Mouse (Mus musculus) heart, embryonic 14.5 days (tissue): Measurements from ENCODE around the gene Reep6. TPM values are rescaled to one million over a fixed set of nuclear protein-coding genes. Genes with fewer than 3 reads are reported as not detected.

ENCODE experiments used
- ATAC-seq: fragments of 200-750 bp; cut with Nextera tagmentation; 2 replicates; pipeline ENCODE4 v1.8.0; 2017; ENCODE audit warnings: low read depth, moderate TSS enrichment; ENCODE audit not compliant: insufficient number of reproducible peaks, insufficient read depth, low FRiP score
- H3K27ac ChIP-seq, 2 experiments: fragments of 200-500 bp in 1 of 2; fragments of 300-500 bp in 1 of 2; sonication (generic) in 1 of 2; replicated peaks in 1 of 2; 2 replicates each; pipeline ENCODE4 v1.5.1; 2012 to 2014; ENCODE audit warnings: low read depth in 2 of 2, low read length in 2 of 2, control low read depth in 1 of 2, mild to moderate bottlenecking in 1 of 2, mixed read lengths in 1 of 2; ENCODE audit not compliant: control insufficient read depth in 1 of 2, insufficient read depth in 1 of 2
- H3K27me3 ChIP-seq: fragments of 300-500 bp; sonication (generic); 2 replicates; pipeline ENCODE4 v1.6.1; 2014; ENCODE audit warnings: mild to moderate bottlenecking, low read length, control low read depth; ENCODE audit not compliant: control insufficient read depth, insufficient read depth
- H3K36me3 ChIP-seq: fragments of 300-500 bp; sonication (generic); 2 replicates; pipeline ENCODE4 v1.6.1; 2014; ENCODE audit warnings: mild to moderate bottlenecking, control low read depth, low read length, mixed read lengths; ENCODE audit not compliant: control insufficient read depth, insufficient read depth
- H3K4me1 ChIP-seq, 2 experiments: fragments of 200-500 bp in 1 of 2; fragments of 300-500 bp in 1 of 2; sonication (generic) in 1 of 2; 2 replicates each; pipeline ENCODE4 v1.6.1; 2012 to 2014; ENCODE audit warnings: low read length in 2 of 2, control low read depth in 1 of 2, mixed read lengths in 1 of 2; ENCODE audit not compliant: control insufficient read depth in 2 of 2, insufficient read depth in 2 of 2
- H3K4me2 ChIP-seq: fragments of 300-500 bp; sonication (generic); 2 replicates; pipeline ENCODE4 v1.6.1; 2014; ENCODE audit warnings: mild to moderate bottlenecking, low read length
- H3K4me3 ChIP-seq, 2 experiments: fragments of 200-500 bp in 1 of 2; fragments of 300-500 bp in 1 of 2; sonication (generic) in 1 of 2; 2 replicates each; pipeline ENCODE4 v1.5.1; 2012 to 2014; ENCODE audit warnings: low read length in 2 of 2, mild to moderate bottlenecking in 2 of 2, control low read depth in 1 of 2, low read depth in 1 of 2, moderate library complexity in 1 of 2; ENCODE audit not compliant: control insufficient read depth in 1 of 2, insufficient read depth in 1 of 2
- H3K9ac ChIP-seq: fragments of 300-500 bp; sonication (generic); 2 replicates; pipeline ENCODE4 v1.6.1; 2014; ENCODE audit warnings: mild to moderate bottlenecking, low read length
- H3K9me3 ChIP-seq: fragments of 300-500 bp; sonication (generic); 2 replicates; pipeline ENCODE4 v1.6.1; 2016; ENCODE audit warnings: low read length, control low read depth; ENCODE audit not compliant: control insufficient read depth
- WGBS: fragments of 180-500 bp; shearing (Covaris S2); extraction: QIAGEN DNeasy Blood & Tissue Kit; methylation state at CpG from one replicate; pipeline ENCODE4 v1.1.7; 2014; 5-methylcytosine and 5-hydroxymethylcytosine counted together
- polyA plus RNA-seq: library from polyadenylated mRNA; unstranded; fragments of >200 nt; fragmentation: Nextera tagmentation; extraction: Ambion mirVana; gene quantifications from 2 replicates; pipeline ENCODE4 v1.2.1, GENCODE M21; 2014

Reep6 gene
- polyA plus RNA-seq, 1 experiment from 2014 or later = 1.6 TPM

DNA sequence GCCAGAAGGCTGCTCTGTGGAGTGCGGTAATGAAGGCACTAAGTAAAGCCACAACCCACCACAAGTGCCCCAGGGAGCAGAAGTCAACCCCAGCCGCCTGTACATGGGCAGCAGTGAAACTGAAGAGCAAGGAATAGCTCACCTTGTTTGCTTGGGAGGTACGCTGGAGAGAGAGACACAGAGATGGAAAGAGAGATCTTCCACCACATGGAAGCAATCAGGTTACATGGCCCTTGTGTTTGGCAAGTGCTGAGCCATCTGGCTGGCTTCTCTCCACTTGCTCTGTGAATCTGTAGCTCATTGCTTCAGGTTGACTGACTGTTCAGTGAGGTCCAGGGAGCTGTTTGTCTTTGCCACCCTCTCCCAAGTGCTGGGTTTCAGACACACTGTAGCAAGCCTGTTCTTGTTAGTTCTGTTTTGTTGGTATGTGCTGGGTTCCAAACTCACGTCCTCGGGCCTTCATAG lies 2.8 kb downstream of the Reep6 start:
- no peak for ATAC-seq
- Histone ChIP-seq H3K9ac (no peak overlapping the region), H3K9me3 (no peaks in the 10 kb centered on the region), H3K27me3 (peaks cover 41% of the 10 kb centered on the region), H3K4me2 (no peak overlapping the region), H3K27ac (no peak overlapping the region), H3K4me1 (peaks cover 9 to 18% of the 10 kb centered on the region in 2 experiments; a peak in 3 of 4 replicates), H3K4me3 (no peak overlapping the region), H3K36me3 (no peaks in the 10 kb centered on the region)
- 81% methylated on average over 5 of the region's 5 CpGs for WGBS

DNA sequence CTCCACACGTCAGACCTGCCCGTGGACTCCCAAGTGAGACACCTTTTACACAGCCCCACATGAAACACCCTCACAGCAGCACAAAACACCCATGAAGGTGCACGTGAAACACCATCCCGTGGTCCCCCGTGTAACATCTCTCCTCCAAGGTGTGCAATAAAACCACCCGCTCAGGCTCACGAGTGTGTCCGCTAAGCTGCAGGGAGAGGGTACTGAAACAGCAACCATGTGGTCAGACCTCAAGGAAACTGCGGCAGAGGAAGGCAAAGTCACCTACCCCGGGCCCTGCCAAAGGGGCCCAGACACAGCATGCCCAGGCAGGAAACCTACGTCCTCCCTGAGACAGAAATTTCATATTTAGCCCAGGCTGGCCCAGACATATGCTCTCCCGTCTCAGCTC lies 6.5 kb downstream of the Reep6 start:
- Histone ChIP-seq H3K4me1 (no peaks in the 10 kb centered on the region), H3K36me3 (no peaks in the 10 kb centered on the region), H3K27ac (no peak overlapping the region), H3K27me3 (peaks cover 48% of the 10 kb centered on the region), H3K9me3 (no peaks in the 10 kb centered on the region), H3K4me3 (no peak overlapping the region), H3K9ac (no peak overlapping the region), H3K4me2 (no peak overlapping the region)
- 84% methylated on average over 12 of the region's 12 CpGs for WGBS
- no peak for ATAC-seq

DNA sequence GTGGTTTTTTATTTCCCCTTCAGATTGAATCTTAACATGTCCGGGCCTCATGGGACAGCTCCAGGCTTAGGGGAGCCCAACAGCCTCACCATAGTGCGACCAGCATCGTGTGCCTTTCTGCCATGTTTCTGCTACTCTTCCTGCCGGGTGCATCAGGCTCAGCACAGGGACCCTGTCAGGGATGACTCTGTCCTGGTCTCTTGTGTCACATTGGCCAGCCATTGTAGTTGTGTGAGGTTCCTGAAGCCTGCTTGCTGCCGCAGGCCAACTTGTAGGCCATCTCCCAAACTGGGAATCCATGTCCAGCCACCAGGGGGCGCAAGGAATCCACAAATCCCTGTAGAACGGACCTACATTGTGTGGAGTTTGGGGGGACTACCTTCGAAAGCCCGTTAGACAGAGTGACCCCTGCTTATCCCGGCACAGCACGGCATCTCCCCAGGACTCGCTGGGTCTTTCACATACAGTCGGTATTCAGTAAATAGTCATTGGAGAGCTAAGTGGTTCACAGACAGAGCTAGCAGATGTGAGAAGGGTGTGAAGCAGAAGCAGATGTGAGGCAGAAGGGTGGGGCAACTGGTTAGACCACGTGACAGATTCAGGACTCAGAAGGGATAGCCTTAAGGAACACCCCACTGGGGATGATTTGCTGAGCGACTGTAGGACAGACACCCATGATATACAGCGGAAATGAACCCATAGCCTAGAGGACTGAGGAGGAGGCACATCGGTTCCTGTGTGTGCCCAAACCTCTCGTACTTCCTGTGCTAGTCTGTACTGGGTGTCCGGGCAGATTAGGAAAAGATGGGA lies 10.4 kb downstream of the Reep6 start:
- H3K27ac ChIP-seq = no peak overlapping the region
- no peaks in the 10 kb centered on the region for H3K9me3 ChIP-seq
- ATAC-seq = no peak
- WGBS = 23% methylated on average over 19 of the region's 19 CpGs
- peaks cover 7 to 31% of the 10 kb centered on the region in 2 experiments; a peak in 3 of 4 replicates for H3K4me1 ChIP-seq
- H3K27me3 ChIP-seq = peaks cover 63% of the 10 kb centered on the region
- no peaks in the 10 kb centered on the region for H3K36me3 ChIP-seq
- H3K9ac ChIP-seq = no peak overlapping the region
- H3K4me3 ChIP-seq = no peak overlapping the region
- H3K4me2 ChIP-seq = no peak overlapping the region

DNA sequence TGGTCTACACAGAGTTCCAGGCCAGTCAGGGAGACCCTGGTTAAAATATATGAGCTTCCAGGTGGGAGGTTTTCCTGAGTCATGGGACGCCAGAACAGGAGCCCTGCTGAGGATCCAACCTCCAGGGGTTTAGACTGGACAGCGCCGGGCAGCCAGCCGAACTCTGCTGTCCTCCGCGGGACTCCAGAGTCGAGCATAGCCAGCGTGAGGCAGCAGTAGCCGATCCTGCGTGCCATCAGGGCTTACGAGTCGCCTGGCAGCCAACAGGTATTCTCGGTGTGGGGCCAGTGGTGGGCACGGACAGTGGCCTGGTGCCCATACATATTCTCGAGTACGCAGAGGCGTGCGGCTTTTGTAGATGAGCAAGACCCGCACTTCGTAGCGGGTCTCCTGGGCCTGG lies 11.3 kb downstream of the Reep6 start:
- Histone ChIP-seq H3K27ac (no peak overlapping the region), H3K9ac (no peak overlapping the region), H3K27me3 (peaks cover 65% of the 10 kb centered on the region), H3K4me3 (no peak overlapping the region), H3K4me2 (no peak overlapping the region), H3K4me1 (peaks cover 7 to 35% of the 10 kb centered on the region in 2 experiments; a peak in 3 of 4 replicates), H3K36me3 (no peaks in the 10 kb centered on the region), H3K9me3 (no peaks in the 10 kb centered on the region)
- 24% methylated on average over 21 of the region's 21 CpGs for WGBS
- no peak for ATAC-seq

DNA sequence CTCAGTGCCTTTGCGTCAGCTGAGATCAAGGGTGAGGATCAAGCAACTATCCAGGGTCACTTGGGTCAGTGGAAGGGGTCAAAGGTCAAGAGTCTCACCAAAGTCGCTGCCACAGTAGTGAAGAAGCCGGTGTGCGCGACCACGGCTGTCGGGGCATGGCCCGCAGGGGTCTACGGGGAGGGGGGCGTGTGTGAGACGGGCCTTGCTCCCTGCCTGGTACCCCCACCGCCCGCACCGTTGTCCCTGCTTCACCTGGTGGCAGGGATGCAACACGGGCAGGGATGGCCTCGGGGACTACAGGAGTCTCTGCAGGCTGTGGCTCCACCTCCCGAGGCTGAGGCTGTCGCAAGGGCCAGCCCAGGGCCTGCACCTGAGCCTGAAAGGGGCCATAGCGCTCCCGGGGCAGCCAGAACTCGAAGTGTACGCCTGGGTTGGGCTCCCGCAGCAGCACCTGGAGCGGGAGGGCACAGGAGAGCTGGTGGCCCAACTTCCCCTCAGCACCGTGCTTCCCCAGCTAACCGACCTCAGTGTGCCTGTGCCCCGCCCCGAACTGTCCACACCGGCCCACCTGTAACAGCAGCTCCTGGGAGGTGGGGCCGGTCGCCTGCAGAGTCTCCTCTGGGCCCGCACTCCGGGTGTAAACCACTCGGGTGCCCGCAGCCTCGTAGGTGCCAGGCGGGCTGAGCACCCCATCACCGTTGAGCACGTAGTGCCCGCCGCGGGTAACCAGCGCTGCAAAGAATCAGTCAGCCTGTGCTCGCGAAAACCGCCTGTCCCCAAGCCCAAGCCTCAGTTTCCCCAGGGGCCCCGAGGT lies 11.9 kb downstream of the Reep6 start:
- Histone ChIP-seq H3K9me3 (no peaks in the 10 kb centered on the region), H3K27me3 (peaks cover 64% of the 10 kb centered on the region), H3K4me2 (peak overlapping the region; percentile 59), H3K4me1 (peaks cover 7 to 35% of the 10 kb centered on the region in 2 experiments; a peak in 3 of 4 replicates), H3K4me3 (peak overlapping the region in 1 of 2 experiments; percentile 27; a peak in 2 of 4 replicates), H3K9ac (no peak overlapping the region), H3K27ac (no peak overlapping the region), H3K36me3 (no peaks in the 10 kb centered on the region)
- WGBS = 6% methylated on average over 47 of the region's 47 CpGs
- no peak for ATAC-seq

DNA sequence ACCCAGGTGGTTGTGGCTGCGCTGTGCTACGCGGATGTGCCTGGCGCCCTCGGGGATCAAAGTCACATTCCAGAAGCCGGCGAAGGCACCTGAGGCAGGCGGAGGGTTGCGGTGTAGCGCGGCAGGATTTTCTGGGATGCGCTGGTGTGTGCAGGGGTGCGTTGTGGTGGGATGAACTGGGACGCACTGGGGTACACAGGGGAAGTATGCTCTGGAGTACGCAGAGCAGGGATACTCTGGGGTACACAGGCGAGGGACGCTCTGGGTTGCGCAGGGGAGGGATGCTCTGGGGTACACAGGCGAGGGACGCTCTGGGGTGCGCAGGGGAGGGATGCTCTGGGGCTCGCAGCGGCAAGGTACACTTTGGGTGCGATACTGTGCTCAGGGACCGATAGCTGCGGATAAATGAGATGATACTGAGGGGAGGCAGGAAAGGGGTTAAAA lies 12.6 kb downstream of the Reep6 start:
- Histone ChIP-seq H3K4me3 (peak overlapping the region; percentile 3 to 27; a peak in 3 of 4 replicates), H3K4me2 (peak overlapping the region; percentile 59), H3K27me3 (peaks cover 70% of the 10 kb centered on the region), H3K9me3 (no peaks in the 10 kb centered on the region), H3K4me1 (peaks cover 7 to 36% of the 10 kb centered on the region in 2 experiments; a peak in 3 of 4 replicates), H3K9ac (0 out of 2 replicates have a peak overlapping the region, but pooled peaks have one; percentile 8), H3K27ac (no peak overlapping the region), H3K36me3 (no peaks in the 10 kb centered on the region)
- no peak for ATAC-seq
- WGBS = 4% methylated on average over 26 of the region's 26 CpGs

DNA sequence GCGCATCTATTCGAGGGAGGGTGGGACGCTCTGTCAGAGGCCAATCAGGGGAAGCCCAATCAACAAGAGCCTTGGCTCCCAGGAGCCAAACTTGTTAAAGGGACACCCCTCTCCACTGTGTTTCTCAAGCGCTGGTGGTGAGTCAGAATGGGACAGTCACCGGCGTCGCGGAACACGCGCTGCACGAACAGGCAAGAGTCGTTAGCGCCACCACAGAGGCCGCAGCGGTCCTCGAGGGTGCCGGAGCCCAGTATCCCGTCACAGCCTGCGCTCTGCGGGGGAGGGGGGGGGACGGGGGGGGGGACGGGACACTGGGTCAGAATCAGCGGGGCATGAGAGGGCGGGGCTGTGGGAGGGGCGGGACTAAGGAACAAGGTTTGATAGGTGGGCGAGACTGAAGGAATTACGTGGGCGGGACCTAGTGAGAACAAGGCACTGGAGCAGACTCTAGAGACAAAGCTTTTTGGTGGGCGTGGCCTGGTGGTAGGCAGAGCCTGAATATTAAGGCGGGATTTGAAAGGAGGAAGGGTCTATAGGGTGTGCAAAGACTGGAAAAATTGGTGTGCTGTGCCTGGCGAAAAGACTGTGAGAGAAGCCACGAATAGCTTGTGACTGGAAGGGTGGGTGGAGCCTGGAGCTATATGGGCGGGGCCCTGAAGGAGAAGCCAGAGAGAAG lies 13.1 kb downstream of the Reep6 start:
- H3K36me3 ChIP-seq = no peaks in the 10 kb centered on the region
- H3K27me3 ChIP-seq = peaks cover 74% of the 10 kb centered on the region
- H3K9me3 ChIP-seq = no peaks in the 10 kb centered on the region
- peak overlapping the region; percentile 10 to 27; a peak in 3 of 4 replicates for H3K4me3 ChIP-seq
- H3K4me2 ChIP-seq = peak overlapping the region; percentile 59
- H3K27ac ChIP-seq = no peak overlapping the region
- WGBS = 1% methylated on average over 33 of the region's 33 CpGs
- H3K4me1 ChIP-seq = peaks cover 12 to 41% of the 10 kb centered on the region in 2 experiments; a peak in 3 of 4 replicates
- 0 out of 2 replicates have a peak overlapping the region, but pooled peaks have one; percentile 8 for H3K9ac ChIP-seq
- peak; percentile 58 for ATAC-seq
